Mouse (Mus musculus) midbrain, embryonic 10.5 days (tissue): ENCODE results near the gene Setd3. TPM values are rescaled to one million over a fixed set of nuclear protein-coding genes. Genes with fewer than 3 reads are reported as not detected.

Experiments used
- DNase-seq: peaks from one replicate; pipeline ENCODE4 v3.0.0-alpha.2; 2017; ENCODE audit warnings: low spot score
- H3K27ac ChIP-seq: fragments of 300-500 bp; sonication (generic); replicated peaks from 2 replicates; pipeline ENCODE4 v1.5.1; 2016; ENCODE audit warnings: mild to moderate bottlenecking
- H3K27me3 ChIP-seq: fragments of 300-500 bp; sonication (generic); 2 replicates; pipeline ENCODE4 v1.6.1; 2016; ENCODE audit warnings: low read depth, mild to moderate bottlenecking; ENCODE audit not compliant: poor library complexity, severe bottlenecking
- H3K36me3 ChIP-seq: fragments of 300-500 bp; sonication (generic); 2 replicates; pipeline ENCODE4 v1.6.1; 2016; ENCODE audit warnings: mild to moderate bottlenecking, moderate library complexity
- H3K4me1 ChIP-seq: fragments of 300-500 bp; sonication (generic); 2 replicates; pipeline ENCODE4 v1.6.1; 2016
- H3K4me3 ChIP-seq: fragments of 300-500 bp; sonication (generic); 2 replicates; pipeline ENCODE4 v1.5.1; 2016; ENCODE audit warnings: mild to moderate bottlenecking, moderate library complexity
- H3K9me3 ChIP-seq: fragments of 300-500 bp; sonication (generic); replicated peaks from 2 replicates; pipeline ENCODE4 v1.6.1; 2016; ENCODE audit warnings: mild to moderate bottlenecking
- WGBS: fragments of 180-500 bp; shearing (Covaris S2); methylation state at CpG from one replicate; pipeline ENCODE4 v1.1.7; 2016; 5-methylcytosine and 5-hydroxymethylcytosine counted together
- polyA plus RNA-seq: library from polyadenylated mRNA; unstranded; fragments of >200 nt; fragmentation: Nextera tagmentation; extraction: Ambion mirVana; gene quantifications from 2 replicates; pipeline ENCODE4 v1.2.1, GENCODE M21; 2016

The Setd3 gene
- polyA plus RNA-seq, 1 experiment from 2014 or later: 77.9 TPM

DNA sequence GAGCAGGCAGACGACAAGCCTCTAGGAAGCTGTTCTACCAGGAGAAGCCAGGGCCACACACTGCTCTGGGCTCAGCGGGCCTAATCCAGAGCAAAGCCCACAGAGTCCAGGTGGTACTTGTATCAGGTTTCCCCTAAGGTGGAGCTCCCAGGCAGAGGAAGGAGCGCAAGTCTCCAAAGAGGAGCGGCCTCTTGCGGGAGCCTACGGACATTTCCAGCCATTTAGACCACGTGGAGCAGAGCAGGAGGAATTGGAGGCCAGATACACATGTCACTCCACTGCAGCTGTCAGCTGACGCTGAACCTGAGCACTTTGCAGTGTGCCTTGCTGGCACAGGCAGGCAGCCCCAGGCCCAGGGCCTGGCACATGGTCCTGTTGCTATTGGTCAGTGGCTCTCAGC lies 36.0 kb upstream of the Setd3 start:
- no peak for DNase-seq
- Histone ChIP-seq H3K27ac (peak overlapping the region; percentile 69), H3K9me3 (no peaks in the 10 kb centered on the region), H3K4me1 (peaks cover 89% of the 10 kb centered on the region), H3K27me3 (no peaks in the 10 kb centered on the region), H3K4me3 (no peak overlapping the region), H3K36me3 (peaks cover 29% of the 10 kb centered on the region)
- 52% methylated on average over 8 of the region's 8 CpGs for WGBS

DNA sequence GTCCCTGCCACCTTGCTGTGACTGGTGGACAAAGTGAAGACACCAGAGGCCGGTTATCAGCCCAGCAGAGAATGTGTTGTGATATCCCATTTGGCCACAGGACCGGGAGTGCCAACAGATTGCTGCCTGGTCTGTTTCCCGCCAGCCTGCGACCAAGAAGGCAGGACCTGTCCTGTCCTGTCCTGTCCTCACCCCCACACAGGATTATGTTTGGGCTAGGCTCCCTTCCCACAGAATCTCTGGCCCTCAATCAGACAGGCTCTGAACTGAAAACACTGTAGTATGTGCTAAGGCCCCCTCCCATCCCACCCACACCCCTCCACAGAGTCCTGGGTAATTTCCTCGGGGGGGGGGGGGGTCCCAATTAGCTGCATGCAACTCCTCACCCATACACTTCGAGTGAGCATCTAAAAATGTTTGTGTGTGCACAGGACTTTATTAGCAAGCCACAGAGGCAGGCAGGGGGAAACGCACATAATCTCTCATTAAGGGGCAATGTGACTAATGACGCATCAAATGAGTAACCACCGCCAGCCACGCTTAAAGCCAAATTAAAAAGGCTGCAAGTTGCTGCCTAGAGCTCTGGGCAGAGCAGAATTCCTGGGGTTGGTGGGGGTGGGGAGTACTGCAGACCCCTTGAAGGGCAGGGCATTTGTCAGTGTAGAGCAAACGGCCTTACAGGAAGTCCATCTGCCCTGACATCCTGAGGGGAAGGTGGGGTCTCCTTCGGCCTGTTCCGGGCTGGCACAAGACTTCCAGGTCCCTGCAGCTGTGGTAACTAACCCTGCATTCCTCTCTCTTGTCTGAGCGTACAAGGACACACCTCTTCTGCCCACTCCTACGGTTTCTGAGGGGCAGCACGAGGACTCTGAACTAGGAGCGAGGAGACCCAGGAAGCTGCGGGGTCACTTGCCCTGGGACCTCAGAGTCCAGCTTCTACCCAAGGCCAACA lies 34.3 kb upstream of the Setd3 start:
- no peaks in the 10 kb centered on the region for H3K9me3 ChIP-seq
- H3K4me3 ChIP-seq: no peak overlapping the region
- H3K4me1 ChIP-seq: peaks cover 89% of the 10 kb centered on the region
- DNase-seq: no peak
- H3K27me3 ChIP-seq: no peaks in the 10 kb centered on the region
- H3K36me3 ChIP-seq: peaks cover 16% of the 10 kb centered on the region; the same call in 1 of the 2 replicates
- H3K27ac ChIP-seq: peak overlapping the region; percentile 69
- WGBS: 54% methylated on average over 18 of the region's 18 CpGs

DNA sequence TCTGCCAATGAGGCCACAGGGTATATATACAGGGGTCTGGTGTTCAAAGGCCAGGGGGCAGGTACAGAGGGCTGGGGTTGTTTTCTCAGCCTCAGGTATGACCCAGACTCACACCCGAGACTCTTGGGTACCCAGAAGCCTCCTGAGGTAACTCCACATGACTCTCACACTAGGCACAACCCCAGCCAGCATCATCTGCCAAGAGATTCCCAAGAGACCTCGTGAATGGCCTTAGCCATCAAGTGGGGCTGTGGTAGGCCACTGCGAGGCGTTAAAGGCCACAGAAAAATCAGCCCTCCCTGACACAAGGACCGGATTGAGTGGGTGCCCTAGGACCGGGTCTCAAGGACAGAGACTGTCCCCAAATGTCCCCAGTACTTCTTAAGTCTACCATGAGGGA lies 33.4 kb upstream of the Setd3 start:
- H3K27me3 ChIP-seq: no peaks in the 10 kb centered on the region

DNA sequence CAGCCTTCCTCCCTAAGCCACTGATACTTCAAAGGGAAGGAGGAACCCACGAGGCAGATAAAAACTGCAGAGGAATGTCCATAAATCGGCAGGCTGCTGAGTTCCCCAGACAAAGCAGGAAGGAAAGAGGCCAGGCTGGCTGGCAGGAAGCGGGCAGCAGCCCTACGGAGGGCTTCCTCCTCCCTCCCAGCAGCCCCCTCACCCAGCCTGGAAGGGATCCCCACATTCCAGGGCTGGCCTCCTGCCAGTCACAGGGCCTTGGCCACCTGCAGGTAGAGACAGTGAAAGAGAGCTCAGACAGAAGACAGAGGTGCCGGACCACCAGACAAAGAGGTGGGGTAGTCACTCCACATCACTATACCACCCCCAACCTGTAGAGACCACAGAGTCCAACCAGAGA lies 33.0 kb upstream of the Setd3 start:
- peak overlapping the region; percentile 69 for H3K27ac ChIP-seq
- WGBS: 74% methylated on average over 5 of the region's 5 CpGs
- H3K4me1 ChIP-seq: peaks cover 83% of the 10 kb centered on the region
- no peak overlapping the region for H3K4me3 ChIP-seq
- no peaks in the 10 kb centered on the region for H3K27me3 ChIP-seq
- DNase-seq: no peak
- H3K36me3 ChIP-seq: peaks cover 25% of the 10 kb centered on the region
- no peaks in the 10 kb centered on the region for H3K9me3 ChIP-seq

More for the DNA sequence above, 33.4 kb upstream of the Setd3 start:
- WGBS: 88% methylated on average over 6 of the region's 6 CpGs
- H3K27ac ChIP-seq: peak overlapping the region; percentile 69
- H3K4me3 ChIP-seq: no peak overlapping the region
- no peaks in the 10 kb centered on the region for H3K9me3 ChIP-seq
- peaks cover 83% of the 10 kb centered on the region for H3K4me1 ChIP-seq
- no peak for DNase-seq
- peaks cover 21% of the 10 kb centered on the region for H3K36me3 ChIP-seq

DNA sequence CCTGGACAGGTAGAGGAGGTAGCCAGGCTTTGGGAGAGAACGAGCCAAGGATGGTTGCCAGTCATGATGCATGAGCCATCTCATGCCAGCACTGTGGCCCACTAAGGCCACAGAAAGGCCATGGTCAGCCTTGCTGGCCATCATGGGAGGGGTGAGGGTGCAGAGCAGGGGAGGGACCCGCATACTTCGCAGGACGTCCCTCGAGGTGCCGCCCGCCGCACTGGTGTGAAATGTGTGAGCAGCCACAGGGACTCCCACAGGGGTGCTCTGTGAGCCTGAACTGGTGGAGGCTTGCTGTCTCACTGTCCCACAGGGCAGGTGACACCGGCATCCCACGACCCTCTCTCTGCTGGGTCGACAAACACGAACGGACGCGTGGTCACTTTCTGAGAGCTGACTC lies 31.5 kb upstream of the Setd3 start:
- DNase-seq: no peak
- Histone ChIP-seq H3K9me3 (no peaks in the 10 kb centered on the region), H3K4me1 (peaks cover 77% of the 10 kb centered on the region), H3K36me3 (peaks cover 40% of the 10 kb centered on the region), H3K4me3 (no peak overlapping the region), H3K27ac (no peak overlapping the region), H3K27me3 (no peaks in the 10 kb centered on the region)
- 93% methylated on average over 15 of the region's 15 CpGs for WGBS

DNA sequence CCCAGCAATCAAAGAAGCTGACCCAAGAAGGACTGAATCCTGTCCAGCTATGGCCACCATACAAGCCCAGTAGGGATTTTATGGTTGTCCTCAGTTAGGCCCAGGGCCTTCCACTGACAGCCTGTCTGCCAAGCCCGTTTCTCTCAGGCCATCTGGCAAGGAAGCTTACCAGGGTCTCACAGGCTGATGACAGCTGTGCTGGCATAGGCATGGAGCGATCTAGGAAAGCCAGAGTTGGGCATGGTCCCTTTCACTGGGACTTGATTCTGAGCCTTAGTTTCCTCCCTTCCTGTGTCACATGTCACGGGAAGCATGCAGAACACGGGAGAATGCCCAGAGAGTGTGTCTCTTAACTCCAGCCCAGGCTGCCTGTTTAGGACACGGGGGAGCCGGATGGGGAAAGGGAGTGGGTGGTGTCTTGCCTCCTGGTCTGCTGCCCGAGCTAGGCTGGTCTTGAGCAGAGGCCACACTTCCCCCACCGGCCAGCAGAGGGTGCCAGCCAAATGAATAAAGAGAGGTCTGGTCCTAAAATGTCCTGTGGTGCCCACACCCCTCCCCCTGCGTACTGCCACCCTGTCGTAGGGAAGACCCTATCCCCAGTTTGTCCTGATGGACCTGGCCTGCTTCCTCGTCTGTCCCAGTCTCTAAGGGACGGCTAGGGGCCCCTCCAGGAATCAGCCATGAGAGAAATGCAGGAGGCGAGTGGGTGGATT lies 29.8 kb upstream of the Setd3 start:
- H3K36me3 ChIP-seq: peaks cover 57% of the 10 kb centered on the region
- peak overlapping the region; percentile 24; the same call in 1 of the 2 replicates for H3K27ac ChIP-seq
- H3K4me3 ChIP-seq: no peak overlapping the region
- peak; percentile 77 for DNase-seq
- H3K4me1 ChIP-seq: peaks cover 78% of the 10 kb centered on the region
- no peaks in the 10 kb centered on the region for H3K9me3 ChIP-seq
- H3K27me3 ChIP-seq: no peaks in the 10 kb centered on the region
- 38% methylated on average over 13 of the region's 13 CpGs for WGBS

DNA sequence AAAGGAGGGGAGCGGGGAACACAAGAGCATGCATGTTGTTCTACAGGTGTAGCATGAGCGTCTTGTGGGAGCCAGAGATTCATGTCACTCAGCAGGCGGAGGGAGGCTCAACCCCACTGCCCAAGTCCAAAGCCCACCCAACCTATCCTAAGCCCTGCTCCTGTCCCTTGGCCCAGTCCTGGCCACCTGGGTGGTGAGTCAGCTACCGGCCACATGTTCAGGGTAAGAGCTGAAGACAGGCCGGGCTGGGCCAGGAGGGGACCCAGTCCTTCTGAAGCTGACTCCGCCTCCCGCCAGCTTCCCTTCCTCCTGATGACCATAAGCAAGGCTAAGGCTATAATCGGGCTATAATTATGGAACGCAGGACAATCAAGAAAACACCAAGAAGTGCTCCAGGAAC lies 29.1 kb upstream of the Setd3 start:
- Histone ChIP-seq H3K27me3 (no peaks in the 10 kb centered on the region), H3K36me3 (peaks cover 64% of the 10 kb centered on the region), H3K4me3 (no peak overlapping the region), H3K9me3 (no peaks in the 10 kb centered on the region), H3K27ac (no peak overlapping the region), H3K4me1 (peaks cover 71% of the 10 kb centered on the region)
- no peak for DNase-seq
- 95% methylated on average over 9 of the region's 9 CpGs for WGBS

DNA sequence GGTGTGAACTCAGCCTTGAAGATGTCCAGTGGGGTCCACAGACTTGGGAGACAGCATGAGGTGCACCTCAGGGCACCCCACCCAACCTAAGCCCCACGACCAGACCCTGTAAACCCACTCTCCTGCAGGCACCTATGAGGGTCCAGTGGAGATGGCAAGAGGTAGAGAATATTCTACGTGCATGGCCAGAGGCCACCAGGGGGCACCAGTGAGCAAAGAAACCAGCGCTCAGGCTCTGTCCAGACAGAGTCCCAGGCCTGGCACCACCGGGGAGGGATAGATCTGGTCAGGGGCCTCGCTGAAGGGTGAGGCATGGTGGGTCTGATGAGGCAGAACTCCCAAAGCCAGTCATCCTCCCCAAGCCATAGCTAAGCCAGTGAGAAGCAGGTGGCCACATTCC lies 27.5 kb upstream of the Setd3 start:
- Histone ChIP-seq H3K27me3 (no peaks in the 10 kb centered on the region), H3K27ac (peak overlapping the region; percentile 68), H3K36me3 (peaks cover 78% of the 10 kb centered on the region), H3K4me3 (no peak overlapping the region), H3K4me1 (peaks cover 56% of the 10 kb centered on the region), H3K9me3 (no peaks in the 10 kb centered on the region)
- DNase-seq: peak; percentile 87
- WGBS: 7% methylated on average over 5 of the region's 5 CpGs

DNA sequence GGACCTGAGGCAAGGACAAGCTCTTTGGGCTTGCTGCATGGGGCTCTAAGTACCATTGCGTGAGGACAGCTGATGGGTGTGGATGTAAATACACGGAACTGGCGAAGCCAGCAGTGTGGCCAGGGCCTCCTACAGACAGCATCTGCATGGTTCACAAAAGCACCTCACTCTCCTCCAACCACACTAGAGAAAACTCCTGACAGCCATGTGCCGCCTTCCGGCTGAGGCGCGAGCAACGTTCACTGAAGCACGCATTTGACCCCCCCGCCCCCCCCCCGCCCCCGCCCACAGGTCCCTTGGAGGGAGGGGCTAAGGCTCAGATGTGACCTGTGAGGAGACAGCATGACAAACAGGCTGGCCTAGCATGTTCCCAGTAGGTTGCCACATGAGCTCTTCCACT lies 25.9 kb upstream of the Setd3 start:
- no peak for DNase-seq
- no peak overlapping the region for H3K4me3 ChIP-seq
- H3K36me3 ChIP-seq: peaks cover 81% of the 10 kb centered on the region
- no peaks in the 10 kb centered on the region for H3K9me3 ChIP-seq
- H3K4me1 ChIP-seq: peaks cover 44% of the 10 kb centered on the region
- WGBS: 77% methylated on average over 12 of the region's 12 CpGs
- H3K27me3 ChIP-seq: no peaks in the 10 kb centered on the region
- peak overlapping the region; percentile 50; the same call in 1 of the 2 replicates for H3K27ac ChIP-seq

DNA sequence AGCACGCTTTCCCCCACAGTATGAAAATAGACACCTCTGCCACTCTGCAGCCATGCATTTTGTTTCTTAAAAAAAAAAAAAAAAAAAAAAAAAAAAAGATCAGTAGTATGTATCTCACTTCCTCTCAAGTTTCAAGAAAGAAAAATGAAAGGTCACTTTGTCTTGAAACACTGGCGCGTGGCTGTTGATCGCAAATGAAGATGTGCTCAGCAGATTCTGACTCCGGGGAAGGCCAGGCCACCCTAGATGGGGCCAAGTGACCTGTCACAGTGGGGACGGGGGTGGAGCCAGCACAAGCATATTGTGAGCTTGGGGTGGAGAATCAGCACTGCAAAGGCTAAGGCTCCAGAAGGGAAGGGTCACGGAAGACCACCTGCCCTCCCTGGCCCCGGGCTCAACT lies 24.8 kb upstream of the Setd3 start:
- WGBS: 72% methylated on average over 8 of the region's 8 CpGs
- DNase-seq: no peak
- Histone ChIP-seq H3K9me3 (no peaks in the 10 kb centered on the region), H3K4me3 (no peak overlapping the region), H3K36me3 (peaks cover 92% of the 10 kb centered on the region), H3K27me3 (no peaks in the 10 kb centered on the region), H3K4me1 (peaks cover 34% of the 10 kb centered on the region), H3K27ac (peak overlapping the region; percentile 50; the same call in 1 of the 2 replicates)

DNA sequence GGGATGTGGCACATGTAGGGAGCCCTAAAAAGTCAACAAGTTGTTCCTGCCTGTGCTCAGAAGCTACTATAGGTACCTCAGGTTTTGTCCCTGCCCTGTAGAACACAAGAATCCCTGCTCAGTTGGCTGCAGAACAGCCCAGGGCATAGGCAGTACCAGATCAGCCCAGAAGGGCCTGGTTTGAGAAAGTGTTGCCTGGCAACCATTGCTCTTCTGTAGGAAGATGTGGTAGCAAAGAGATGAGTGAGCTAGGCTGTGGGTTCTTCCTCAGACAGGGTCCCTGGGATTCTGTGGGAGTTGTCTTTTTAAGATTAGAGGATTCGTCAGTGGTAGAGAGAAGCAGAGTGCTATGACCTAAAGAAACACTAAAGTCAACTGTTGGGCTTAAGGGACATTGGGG lies 21.0 kb upstream of the Setd3 start:
- H3K27ac ChIP-seq: no peak overlapping the region
- H3K9me3 ChIP-seq: no peaks in the 10 kb centered on the region
- H3K4me3 ChIP-seq: no peak overlapping the region
- DNase-seq: no peak
- peaks cover 100% of the 10 kb centered on the region for H3K36me3 ChIP-seq
- WGBS: 90% methylated on average over 1 of the region's 1 CpGs
- no peaks in the 10 kb centered on the region for H3K27me3 ChIP-seq
- H3K4me1 ChIP-seq: peaks cover 12% of the 10 kb centered on the region

DNA sequence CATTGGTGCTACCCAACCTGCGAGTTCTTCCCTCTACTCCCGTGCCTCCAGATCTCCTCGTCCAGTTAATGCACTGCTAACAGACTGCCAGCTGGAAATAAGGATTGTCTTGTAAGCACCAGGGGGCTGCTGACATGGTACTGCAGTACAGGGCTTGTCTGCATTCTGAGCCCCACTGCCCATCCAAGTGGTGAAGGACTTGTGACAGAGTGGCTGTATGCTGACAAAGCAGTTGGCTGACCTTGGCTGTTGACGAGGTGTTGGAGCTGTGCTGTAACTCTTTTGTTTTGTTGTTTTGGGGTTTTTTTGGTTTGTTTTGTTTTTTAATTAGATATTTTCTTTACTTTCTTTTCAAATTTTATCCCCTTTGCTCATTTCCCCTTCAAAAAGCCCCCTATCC lies 19.3 kb upstream of the Setd3 start:
- Histone ChIP-seq H3K4me3 (no peak overlapping the region), H3K9me3 (no peaks in the 10 kb centered on the region), H3K4me1 (no peaks in the 10 kb centered on the region), H3K27me3 (no peaks in the 10 kb centered on the region), H3K36me3 (peaks cover 100% of the 10 kb centered on the region), H3K27ac (no peak overlapping the region)
- 92% methylated on average over 4 of the region's 4 CpGs for WGBS
- no peak for DNase-seq

DNA sequence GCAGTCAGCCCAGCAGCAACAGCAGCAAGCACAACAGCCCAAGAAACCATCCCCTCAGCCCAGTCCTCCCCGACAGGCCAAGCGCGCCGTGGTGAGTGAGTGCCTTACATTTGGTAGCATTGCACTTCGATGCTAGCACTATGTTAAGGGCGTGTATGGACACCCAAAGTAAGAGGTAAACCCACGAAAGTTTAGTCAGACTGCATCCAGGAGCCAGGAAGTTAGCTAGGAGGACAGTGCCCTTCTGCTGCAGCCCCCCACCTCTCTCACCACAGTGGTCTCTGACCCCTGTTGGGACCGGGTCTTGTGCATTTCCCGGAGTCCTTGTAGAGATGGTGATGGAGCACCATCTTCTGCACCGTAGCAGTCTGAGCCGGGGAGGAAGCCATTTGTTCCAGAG lies 16.6 kb upstream of the Setd3 start:
- no peaks in the 10 kb centered on the region for H3K9me3 ChIP-seq
- H3K4me3 ChIP-seq: no peak overlapping the region
- H3K36me3 ChIP-seq: peaks cover 100% of the 10 kb centered on the region
- no peak overlapping the region for H3K27ac ChIP-seq
- no peaks in the 10 kb centered on the region for H3K27me3 ChIP-seq
- H3K4me1 ChIP-seq: no peaks in the 10 kb centered on the region
- DNase-seq: no peak
- 94% methylated on average over 11 of the region's 11 CpGs for WGBS
